Mouse (Mus musculus) ES-Bruce4 (cell line): Measurements from ENCODE around the gene Vps35l.

ENCODE experiments used
- CTCF ChIP-seq: IDR thresholded peaks from one replicate; pipeline ENCODE4 v1.8.1; 2011; ENCODE audit warnings: low read depth, low read length
- POLR2A ChIP-seq: IDR thresholded peaks from one replicate; pipeline ENCODE4 v1.8.1; 2011; ENCODE audit warnings: low read length; ENCODE audit not compliant: insufficient read depth

DNA sequence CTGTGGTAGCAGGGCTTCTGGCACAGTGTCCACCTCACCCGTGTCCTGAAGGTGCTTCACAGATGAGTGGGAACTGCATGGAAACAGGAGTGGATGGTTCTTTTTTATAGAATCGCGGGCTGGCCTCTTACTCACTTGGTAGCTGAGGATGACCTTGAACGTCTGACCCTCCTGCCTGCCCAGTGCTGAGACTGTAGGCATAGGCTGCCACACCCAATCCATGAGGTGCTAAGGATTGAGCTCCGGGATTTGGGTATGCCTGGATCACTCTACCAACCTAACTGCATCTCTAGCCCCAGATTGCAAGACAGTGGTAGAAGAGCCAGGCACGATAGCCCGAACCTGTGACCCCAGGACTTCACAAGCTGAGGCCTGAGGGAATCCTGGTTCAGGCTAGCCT, 77.7 kb downstream of the Vps35l start:
- TF ChIP-seq CTCF = no peak
- TF ChIP-seq POLR2A = no peak
